Mouse (Mus musculus): ENCODE measurements around the gene Pgc. TPM values are rescaled to one million over a fixed set of nuclear protein-coding genes. Genes with fewer than 3 reads are reported as not detected.

Gene Pgc
- total RNA-seq (2021): not detected in 2 replicates
- long read RNA-seq: 0 reads

DNA sequence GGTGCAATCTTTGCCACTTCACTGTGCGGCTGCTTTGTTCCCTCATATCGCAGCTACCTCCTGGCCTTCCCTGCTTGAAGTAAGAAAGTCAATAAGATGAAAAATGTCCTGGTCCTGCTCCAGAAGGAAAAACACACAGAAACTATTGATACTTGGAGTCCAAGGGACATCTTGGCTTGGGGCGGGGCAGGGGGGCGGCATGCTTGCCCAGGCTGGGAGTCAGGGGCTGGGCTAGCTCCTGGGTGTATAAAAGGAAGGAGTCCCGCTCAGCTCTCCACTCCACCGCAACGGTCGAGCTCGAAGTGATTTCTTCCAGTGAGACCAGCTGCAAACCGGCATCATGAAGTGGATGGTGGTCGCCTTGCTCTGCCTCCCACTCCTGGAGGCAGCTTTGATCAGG lies at the start of gene Pgc:
TSS of gene Pgc (plus strand) at position 277 of the 400 bp plus-strand sequence.
- no peak for DNase-seq

- no peak for DNase-seq
These were observed 48.4 kb upstream of the Pgc start for GRCm38 (mm10) chr17:47678238-47678637.

DNA sequence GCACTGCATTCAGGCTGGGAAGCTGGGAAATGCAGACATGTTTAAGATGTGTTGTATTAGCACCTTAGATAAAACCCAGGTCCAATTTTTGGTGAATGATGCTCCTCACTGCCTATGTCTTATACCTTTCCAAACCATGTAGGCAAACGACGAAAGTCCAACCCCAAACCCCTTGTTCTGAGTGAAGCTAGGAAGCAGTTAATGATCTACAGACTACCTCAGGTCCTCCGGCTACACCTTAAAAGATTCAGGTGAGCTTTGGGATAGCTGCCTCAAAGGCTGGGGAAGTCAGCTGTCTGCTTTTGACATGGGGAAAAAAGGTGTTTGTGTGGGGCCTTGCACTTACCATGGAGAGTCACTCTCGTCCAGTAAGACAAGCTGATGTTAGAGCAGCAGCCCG lies 47.9 kb upstream of the Pgc start:
- DNase-seq: no peak

DNA sequence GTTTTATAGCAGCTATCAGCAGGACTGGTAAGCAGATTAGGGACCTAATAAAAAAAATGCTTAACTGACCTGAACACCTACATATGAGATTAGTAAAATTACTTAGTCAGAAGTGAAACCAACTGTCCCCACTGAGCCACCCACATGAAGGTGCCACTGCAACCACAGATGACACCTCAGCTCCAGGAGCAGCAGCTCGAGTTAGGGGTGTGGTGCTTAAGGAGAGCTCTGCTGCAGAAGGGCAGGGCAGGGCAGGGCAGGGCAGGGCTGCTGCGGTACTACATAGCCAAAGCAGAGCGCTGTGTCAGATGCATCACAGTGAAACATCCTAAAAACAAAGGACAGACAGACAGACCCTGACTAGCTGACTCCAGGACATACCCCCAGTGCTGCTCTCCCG lies 43.8 kb upstream of the Pgc start:
- DNase-seq: no peak

DNA sequence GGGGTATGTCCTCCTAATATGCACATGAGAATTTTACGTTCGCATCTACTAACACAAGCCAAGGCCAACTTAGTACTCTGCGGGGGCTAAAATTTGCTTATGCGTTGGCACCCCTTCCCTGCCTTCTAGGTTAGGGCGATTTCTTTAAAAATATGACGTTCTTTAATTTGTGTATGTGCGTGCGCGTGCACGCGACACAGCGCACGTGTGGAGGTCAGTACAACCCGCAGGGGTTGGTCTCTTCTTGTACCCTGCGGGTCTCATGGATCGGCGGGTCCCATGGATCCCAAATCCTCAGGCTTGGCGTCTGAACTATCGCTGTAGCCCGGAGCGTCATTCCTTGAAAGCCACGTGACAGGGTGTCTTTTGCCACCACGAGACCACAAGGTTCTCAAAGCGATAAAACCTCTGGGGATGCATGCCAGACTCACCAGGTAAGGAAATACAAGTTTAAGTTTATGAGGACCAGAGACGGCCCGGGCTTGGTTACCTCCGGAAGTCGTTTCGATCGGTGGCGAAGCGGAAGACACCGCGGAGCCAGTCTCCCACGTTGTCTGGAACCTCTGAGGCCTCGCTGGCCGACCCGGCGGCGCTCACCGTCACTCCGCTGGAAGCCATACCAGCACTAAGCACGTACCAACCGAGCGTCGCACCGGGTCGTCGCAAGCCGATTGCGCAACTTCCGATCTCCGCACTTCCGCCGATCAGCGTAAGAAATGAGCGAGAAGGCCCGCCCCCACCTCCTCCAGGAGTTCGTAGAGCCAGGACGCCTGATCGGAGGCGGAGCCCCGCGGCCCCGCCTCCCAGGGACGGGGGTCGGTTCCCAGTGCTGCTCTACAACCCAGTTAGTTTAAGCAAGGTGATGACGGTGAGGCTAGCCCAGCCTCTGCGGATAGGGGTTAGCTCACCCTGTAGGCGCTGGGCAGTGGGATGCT lies 39.0 kb upstream of the Pgc start:
- DNase-seq: peak; percentile 94

DNA sequence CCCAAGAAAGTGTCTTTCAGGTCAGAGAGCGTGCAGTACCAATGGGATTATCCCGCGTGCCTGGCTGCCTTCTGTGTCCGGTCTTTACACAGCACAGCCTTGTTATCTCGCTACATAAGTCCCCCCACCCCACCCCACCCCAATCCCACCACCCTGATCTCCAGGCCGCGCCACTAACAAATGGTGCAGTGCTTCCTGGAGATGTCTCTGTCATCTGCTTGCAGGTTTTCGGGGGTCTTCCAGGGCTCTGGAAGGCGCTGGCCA lies 38.4 kb upstream of the Pgc start, which contains the start of gene Tomm6:
TSS of gene Tomm6 (minus strand) at position 43 of the 264 bp plus-strand sequence.
- no peak for DNase-seq

DNA sequence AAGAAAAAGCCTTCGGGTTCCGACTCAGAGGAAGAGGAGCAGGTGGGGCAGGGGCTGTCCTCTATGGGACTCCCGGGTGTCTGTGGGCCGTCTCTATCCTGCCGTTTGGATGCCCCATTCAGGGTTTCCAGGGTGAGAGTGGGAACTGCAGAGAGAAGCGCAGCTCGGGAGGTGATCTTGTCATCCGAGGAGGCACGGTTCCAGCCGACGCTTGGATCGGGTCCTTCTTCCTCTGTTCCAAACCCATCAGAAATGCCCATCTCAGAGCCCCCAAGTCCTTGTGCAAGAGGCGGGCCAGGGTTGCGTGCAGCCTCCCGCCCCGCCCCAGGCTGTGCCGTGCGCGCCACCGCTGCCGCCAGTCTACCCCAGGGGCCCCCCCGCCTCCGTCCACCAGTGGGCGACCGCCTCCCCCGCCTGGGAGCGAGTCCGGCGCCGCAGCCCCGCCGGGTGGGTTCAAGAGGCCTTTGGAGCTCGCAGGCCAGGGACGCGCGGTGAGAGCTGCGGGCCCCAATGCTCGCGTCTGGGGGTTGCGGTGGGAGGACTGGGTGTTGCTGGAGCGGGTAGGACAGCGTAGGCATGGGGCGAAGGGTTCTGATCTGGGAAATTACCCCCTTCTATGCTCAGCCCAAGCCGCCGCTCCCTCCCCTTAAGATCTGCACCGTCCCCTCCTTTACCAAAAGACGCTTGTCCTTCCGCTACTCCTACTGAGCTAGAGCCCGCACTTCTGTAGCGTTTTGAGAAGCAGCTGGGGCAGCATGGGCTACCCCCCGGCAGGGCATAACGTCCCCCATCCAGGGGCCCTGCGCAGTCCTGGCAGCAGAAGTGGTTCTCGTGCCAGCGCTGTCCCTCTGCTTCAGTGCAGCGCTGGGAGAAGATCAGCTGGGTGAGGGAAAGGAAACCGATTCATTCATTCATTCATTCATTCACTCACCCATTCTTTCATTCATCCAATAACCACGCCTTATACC lies 37.8 kb upstream of the Pgc start, which contains the start of gene Frs3:
TSS of gene Frs3 (plus strand) at position 423 of the 968 bp plus-strand sequence.
- peak; percentile 77 for DNase-seq

- DNase-seq: no peak
These were observed 36.7 kb upstream of the Pgc start for GRCm38 (mm10) chr17:47689894-47690293.

- DNase-seq: no peak
These were observed 35.0 kb upstream of the Pgc start for GRCm38 (mm10) chr17:47691650-47692049.

DNA sequence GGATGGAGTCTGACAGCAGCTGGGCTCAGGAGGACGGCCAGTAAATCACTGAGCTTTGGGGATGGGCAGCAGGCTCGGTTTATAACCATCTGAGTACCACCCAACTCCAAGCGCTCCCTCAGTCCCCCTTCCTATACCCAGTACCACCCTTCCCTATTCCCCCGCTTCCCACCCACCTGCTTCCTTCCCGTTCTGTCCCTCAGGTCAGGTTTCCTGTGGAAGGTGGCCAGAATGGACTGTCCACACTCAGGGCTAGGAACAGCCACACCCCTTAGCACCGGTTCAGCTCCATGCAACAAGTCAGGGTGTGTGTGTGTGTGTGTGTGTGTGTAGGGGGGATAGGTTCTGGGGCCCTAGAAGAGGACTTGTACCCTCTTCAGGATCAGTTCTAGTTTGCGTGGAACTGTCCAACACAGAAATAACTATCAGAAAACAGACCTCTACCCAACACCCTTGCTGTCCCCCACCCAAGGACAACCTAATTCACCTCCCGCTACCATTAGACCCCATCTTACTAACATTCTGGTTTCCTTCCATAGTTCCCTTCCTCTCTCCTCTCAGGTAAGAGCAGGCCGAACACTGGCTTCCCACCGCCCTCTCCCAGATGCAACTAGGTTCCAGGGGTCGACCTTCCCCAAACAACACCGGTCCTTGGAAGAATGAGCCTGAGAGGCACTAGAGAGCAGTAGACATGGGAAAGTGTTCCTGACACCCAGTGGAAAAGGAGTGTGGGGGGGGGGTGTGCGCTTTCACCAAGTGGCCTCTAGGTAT lies 32.8 kb upstream of the Pgc start:
- DNase-seq: no peak

GRCm38 (mm10) chr17:47694442-47694502 lies 32.4 kb upstream of the Pgc start, which contains the start of gene Gm21981:
Gm21981 (minus strand) TSS chr17:47694455.
- no peak for DNase-seq

DNA sequence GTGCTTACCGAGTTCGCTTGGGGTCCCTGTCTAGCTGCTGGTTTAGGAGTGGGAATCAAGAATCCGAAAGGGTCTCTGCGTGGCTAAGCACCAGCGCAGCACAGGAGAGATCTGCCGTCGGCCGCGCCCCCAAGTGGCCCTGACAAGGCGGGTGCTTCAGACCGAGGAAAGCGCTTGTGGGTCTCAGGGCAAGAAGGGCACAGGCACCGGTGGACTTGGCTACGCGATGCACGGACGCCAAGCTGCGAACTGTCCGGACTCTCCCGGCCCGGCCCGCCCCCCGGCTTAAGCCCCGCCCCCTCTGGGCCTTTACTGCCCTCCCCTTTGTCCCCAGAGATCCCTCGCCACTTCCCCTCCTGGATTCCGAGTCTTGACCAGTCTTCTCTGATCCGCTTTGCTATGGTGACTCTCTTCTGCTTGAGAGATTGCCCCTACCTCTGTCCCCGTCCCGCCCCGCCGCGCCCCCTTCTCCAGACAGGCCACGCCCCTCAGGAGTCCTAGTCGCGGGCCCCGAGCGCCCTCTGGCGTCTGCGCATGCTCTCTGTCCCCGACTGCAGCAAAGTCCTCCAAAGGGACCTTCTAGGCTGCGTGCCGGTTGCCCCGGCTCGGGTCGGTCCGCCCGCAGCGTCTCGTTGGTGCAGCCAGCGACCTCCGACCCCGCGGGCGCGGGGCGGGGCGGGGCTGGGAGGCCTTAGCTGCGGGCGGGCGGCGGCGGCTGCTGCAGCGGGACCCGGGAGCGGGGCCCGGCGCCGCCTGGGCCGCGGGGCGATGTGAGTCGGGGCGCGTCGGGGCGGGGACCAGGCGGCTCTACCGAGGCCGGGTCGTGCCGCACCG lies 31.9 kb upstream of the Pgc start, which contains the start of gene Prickle4:
TSS of gene Prickle4 (minus strand) at position 234 of the 834 bp plus-strand sequence.
- peak; percentile 99 for DNase-seq

DNA sequence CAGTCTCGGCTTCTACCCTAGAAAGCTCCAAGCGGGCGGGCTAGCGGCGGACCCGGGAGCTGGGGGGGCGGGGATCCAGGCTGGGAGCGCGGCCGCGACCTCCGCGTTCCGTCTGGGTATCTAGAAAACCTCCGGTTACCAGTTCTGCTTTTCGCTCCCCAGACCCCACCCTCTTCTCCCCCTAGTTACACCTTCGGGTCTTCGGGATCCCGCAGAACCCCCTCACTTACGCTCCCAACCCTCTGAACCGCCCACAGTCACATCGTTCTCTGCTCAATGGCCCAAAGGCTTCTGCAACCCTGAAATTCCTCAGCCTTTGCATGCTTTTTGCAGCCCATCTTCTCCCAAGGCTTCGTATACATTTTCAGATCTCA lies 31.3 kb upstream of the Pgc start:
- no peak for DNase-seq

GRCm38 (mm10) chr17:47698156-47698555 lies 28.5 kb upstream of the Pgc start:
- no peak for DNase-seq

- DNase-seq: no peak
These were observed 27.6 kb upstream of the Pgc start for GRCm38 (mm10) chr17:47699055-47699454.

GRCm38 (mm10) chr17:47701793-47702192 lies 24.8 kb upstream of the Pgc start:
- DNase-seq: no peak

DNA sequence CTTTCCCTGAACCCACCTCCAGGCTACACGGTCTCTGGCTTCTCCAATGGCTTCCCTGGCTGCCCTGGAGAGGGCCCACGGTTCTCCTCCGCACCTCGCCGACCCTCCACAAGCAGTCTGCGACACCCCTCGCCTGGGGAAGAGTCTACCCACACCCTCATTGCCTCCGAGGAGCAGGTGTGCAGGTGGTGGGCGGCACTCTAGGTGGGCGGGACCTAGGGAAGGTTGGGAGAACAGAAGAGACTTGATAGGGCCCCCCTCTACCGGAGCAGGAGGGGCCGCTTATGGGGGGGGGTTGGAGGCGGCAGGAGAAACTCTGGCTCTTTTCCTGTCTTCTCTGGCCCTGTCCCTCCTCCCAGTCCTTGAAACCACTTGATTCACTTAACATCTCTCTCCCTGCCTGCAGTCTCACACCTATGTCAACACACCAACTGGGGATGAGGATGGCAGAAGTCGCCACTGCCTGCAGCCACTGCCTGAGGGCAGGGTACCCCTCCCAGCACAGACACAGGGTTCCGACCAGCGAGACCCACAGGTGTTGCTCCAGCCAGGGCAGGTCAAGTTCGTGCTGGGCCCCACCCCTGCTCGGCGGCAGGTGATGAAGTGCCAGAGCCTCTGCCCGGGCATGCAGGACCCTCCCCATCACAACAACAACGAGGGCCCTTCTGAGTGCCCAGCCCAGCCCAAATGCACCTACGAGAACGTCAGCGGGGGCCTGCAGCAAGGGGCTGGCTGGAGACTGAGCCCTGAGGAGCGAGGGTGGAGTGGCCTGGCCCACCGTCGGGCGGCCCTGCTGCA lies 23.9 kb upstream of the Pgc start:
- no peak for DNase-seq

DNA sequence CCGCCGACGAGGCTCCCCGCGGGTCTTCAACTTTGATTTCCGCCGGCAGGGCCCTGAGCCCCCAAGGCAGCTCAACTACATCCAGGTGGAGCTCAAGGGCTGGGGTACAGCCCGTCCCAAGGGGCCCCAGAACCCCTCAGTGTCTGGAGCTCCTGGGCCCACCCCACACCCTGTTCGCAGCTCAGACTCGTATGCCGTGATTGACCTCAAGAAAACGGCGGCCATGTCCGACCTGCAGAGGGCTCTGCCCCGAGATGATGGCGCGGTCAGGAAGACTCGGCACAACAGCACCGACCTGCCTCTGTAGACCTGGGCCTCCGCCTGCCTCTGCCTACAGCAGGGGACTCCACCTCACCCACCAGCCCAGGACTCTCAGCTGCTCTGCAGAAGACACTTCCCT lies 23.1 kb upstream of the Pgc start:
- no peak for DNase-seq

GRCm38 (mm10) chr17:47704692-47705091 lies 21.9 kb upstream of the Pgc start:
- DNase-seq: no peak

DNA sequence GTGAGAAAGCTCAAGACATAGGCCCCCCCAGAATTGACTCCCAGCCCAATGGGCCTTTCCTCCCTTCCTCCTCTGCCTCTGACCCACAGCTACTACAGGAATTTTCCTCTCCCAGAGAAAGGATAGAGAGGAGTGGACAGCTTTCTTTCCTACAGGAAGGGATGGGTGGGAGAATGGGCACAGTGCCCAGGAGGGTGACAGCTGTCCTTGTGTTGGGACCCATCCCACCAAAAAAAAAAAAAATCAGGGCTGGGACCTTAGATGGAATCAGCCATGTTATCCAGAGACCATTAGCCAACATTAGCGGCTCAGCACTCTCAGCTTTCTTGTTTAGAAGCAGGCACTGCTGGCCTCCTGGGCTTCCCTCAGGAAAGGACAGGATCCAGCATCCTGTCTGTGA lies 20.4 kb upstream of the Pgc start:
- no peak for DNase-seq

GRCm38 (mm10) chr17:47707961-47708360 lies 18.7 kb upstream of the Pgc start:
- no peak for DNase-seq
